Mouse (Mus musculus) urinary bladder, postnatal 10 days (tissue): ENCODE data around the gene Vps33a.
"Not testable (repeated sequence)": the region's sequence is repeated elsewhere in the genome, so short reads cannot be mapped to it uniquely, and the experiment has no call there.

Source experiments
- DNase-seq: peaks from one replicate; pipeline ENCODE4 v3.0.0; 2022; ENCODE audit warnings: low spot score

Gene Vps33a

DNA sequence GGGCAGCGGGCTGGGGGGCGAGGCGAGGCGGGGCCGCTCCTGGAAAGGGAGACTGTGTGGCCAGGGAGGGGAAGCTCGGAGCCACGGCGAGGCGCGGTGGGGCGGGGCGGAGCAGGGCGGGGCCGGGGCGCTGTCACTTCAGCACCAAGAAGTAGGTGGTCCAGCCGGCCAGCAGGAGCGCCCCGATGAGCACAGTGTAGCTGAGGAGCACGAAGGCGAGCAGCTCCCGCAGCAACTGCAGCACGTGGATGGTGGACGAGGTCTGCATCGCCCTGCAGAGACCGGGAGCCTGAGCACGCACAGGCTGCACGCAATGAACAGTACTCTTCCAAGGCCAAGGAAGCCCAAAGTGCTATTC is 48.5 kb downstream of the Vps33a start:
- DNase-seq, result peak; percentile 41

DNA sequence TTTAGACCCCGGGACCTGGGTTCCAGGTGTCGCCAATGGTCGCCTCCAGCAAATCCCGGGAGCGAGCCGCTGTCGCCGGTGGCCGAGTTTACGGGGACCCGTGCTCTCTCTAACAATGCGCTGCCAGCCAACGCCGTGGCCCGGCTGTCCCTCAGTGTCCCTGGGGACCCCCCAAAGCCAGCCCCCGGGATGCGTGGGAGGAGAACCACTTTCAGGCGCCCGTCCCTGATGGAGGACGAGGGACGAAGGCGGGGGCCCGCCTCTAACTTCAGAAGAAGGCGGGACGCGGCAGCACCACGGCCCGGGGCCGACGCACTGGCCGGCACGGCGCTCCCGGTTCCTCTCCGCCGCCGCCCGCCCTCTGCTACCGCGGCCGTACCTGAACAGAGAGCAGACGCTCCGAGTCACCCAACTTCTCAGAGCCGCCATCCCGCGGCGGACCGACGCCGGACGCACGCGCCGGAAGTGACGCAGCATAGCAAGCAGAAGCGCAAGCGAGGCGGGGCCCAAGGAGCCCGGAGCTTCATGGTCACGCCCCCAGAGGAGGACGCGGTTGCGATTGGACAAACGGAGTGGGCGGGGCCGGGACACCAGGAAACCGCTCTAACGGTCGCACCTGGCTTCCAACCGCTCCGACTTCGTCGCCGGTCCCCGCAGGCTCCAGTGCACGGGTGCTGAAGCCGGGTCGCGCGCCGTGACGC is 49.0 kb downstream of the Vps33a start, which contains the start of gene Diablo:
Gene Diablo, minus strand, starts transcription at position 485 of the 701 bp plus-strand sequence.
- DNase-seq, result peak; percentile 92

DNA sequence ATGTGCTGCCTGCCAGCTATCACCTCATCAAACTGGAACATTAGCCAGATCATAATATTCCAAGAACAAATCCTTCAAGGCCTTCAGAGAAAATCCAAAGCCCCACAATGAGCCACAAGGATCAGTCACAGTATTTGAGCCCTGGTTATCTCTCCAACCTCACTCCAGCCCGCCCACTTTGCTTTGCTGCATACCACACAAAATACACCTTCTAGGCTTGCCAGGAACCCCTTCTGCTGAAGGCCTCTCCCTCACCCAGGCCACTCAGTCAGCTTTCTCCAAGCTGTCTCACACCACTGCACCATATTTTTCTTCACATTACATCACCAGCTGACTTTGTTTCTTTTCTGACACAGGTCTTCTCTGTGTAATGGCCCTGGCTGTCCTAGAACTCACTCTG is 50.7 kb downstream of the Vps33a start:
- DNase-seq, result no peak

DNA sequence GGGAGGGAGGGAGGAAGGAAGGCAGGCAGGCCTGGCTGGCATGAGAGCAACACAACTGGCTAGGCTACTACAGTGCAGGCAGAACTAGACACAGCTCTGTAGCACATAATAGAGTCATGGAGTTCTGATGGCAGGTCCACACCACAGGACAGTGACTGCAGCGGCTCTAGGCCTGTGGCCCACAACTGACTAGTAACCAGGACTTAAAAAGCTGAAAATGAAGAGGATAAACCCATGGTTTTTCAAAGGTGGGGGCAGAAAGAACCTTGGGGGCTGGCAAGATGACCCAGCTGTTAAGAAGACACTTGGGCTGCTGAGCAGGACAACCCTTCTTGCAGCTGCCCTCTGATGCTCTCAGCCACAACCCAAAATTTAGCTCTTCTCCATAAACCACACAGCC is 51.2 kb downstream of the Vps33a start:
- DNase-seq, result no peak

DNA sequence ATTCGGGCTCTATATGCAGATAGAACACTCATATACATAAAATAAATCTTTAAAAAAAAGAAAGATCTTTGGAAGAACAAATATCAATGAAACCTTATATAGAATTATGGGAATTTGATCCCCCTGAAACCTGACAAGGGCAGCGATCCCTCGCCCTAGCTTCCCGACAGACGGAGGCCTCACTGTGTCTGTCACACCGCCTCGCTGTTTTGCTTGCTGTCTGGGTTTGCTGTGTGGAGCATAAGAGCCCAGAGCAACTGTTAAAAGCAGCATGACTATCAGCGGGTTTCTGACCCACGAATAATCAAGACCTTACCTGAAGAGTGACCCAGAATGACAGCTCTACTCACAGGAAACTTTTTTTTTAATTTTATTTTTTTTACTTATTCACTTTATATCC is 52.2 kb downstream of the Vps33a start:
- no peak for DNase-seq

DNA sequence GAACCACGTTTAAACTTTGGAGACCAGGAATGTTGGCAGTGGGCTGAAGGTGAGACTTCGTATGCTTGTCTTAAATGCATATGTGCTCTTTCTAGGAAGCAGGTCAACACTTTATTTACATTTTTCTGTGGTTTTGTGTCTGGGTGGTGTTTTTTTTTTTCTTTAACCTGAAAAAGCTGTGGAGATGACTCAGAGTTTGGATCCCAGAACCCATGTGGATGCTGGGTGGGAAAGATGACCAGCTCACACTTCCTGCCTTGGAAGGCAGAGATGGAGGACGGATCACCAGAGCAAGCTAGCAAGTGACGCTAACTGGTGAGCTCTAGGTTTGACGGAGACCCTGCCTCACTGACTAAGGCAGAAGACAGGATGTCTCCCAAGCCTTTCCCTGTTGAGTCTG is 58.0 kb downstream of the Vps33a start:
- DNase-seq, result no peak

DNA sequence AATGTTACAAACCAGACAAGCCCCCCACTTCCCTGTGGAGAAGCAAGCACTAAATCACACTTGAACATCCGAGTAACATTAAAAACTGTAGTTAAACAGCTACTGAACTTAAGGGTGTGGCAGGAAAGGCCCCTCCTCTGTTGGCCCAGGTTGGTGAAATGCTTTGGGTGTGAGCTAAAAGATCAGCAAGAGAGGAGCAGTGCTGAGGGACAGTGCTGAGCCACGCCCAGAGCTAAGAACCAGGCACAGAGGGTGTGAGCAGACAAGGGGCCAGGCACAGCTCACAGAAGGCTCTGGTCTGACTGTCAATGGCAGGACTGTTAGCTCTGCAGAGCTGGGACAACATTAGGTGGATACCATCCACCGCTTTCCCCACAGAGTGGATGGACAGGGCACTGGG is 60.7 kb downstream of the Vps33a start:
- DNase-seq, result no peak

DNA sequence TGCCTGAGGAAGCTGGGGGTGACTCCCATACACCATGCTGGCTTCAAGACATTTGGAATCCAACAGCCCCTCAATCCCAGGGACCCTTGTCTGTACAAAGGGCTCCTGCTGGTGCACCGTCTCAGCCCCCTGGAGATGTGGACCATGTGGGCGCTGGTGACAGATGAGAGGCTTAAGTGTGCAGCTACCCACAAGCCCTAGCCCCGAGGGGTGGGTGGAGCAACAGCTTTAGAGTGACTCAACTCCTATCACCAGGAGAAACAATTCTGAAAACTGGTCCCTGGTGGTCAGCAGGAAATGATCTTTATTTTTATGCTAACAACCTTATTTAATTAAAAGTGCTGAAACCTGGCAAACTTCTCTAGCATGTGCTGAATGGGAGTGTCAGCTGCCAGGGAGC is 61.4 kb downstream of the Vps33a start:
- not testable (repeated sequence) for DNase-seq

DNA sequence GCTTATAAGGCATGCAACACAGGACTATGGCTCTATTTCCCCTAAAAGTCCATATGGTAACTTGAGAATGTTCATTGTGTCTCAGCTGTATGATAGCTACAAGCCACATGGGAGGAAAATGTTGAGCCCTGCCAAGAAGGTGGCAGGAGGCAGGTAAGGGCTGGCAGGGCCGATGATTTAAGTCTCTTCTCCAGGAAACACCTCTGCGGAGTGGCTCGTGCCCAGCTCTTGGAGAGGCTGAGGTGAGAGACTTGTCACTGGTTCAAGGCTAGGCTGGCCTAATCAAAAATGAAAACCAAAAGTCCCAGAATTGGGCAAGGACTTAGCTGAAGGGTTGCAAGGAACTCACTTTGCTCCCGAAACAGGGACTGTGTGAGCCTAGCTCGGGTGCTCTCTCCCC is 62.7 kb downstream of the Vps33a start, which contains the start of gene B3gnt4:
Gene B3gnt4, plus strand, starts transcription at position 301 of the 400 bp plus-strand sequence.
- DNase-seq, result no peak

DNA sequence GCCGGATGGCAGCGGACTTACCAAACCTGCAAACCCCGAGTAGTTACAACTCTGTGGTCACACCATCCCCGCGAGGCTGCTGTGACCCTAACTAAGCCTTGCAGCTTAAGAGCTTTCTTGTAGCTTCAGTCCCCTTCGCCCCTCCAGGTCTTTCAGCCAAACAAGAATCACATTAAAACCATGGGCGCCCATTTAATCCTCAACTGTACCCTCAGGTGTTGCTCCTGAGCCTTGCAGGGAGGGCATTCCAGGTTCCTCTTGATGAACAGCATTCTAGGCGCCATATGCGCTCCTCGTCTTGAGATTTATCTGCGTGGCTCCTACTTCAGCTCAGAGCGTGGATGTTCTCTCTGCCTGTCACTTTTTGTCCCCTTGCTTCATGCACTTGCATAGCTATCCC is 63.9 kb downstream of the Vps33a start:
- no peak for DNase-seq

DNA sequence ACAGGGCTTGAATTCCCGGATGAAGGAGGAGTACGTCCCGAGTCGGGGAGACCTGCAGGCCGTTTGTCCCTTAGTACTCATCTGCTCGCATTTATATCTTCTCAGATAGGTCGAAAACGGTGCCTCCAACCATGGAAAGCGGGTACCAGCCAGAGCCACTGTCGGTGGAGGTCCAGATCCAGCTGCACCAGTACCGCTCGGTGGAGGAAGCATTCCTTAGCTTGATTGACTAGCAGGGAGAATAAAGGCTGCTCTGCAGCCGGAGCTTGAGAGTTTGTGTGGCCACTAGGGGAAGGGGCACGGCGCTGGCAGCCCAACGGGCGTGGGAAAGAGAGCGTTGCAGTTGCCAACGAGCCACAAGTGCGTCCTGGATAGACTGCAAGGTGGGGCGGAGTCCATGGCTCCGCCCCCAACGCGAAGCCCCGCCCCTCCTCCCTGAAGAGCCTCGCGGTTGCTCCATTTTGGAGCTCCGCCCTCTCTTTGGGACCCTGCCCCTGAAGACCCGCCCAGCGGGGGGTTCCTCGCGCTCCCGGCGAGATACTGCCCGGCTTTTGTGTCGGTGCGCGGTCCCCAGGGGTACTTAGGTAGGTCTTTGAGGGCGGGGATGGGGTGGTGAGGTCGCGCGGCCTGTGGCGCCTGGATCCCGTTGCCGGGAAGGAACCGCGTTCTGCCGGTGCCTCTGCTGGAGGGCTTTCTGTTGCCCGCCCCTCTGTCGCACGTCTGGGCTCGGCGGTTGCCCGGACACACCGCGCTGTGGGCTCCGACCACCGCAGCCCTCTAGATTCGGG is 64.7 kb downstream of the Vps33a start:
- no peak for DNase-seq

DNA sequence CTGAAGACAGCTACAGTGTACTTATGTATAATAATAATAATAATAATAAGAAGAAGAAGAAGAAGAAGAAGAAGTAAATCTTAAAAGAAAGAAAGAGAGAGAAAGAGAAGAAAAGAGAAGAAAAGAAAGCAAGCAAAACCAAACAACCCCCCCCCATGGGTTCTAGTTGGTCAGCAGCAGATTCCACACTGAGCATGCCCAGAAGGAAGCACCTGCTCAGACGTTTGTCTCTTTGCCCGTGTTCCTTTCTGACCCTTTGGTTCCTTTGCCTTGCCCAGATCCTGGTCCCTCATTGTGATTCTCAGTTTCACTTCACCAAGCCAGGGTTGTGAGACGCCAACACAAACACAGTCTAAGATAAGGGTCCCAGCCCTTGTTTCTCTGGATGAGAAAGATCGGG is 70.9 kb downstream of the Vps33a start:
- DNase-seq, result no peak

DNA sequence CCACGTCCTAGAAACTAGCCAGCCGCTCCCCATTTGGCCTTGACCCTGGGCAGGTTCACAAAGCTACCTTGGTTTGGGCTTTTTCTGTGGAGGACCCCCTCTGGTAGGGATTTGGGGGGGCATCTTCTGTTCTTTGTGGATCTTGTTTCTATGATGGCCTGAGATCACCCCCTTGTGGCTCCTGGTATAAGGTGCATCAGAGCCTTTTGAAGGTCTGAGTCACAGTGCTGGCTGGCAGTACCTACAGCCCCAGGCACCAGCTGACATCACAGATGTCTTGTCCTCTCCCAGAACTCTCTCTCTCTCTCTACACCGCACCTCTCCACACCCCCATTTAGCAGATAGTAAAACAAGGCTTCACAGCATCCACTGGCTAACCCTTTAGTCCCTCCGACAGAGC is 73.1 kb downstream of the Vps33a start:
- no peak for DNase-seq

DNA sequence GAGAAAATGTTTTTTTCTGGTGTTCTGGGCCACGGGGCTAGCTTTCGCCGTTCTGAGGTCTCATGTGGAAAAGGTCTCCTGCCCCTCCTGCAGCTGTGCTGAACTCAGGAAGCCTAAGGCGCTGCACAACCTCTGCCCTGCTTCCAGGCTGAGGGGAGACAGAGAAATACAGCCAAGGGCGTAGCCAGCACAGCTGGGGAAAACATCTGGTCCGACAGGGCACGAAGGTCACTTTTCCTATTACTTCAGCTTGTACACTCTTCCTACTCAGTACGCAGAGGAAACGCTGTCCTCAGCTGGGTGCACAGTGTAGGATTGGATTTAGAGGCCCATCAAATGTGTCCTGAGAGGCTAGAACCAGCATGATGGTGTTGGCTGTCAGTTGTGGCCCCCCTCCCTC is 82.9 kb downstream of the Vps33a start:
- no peak for DNase-seq

DNA sequence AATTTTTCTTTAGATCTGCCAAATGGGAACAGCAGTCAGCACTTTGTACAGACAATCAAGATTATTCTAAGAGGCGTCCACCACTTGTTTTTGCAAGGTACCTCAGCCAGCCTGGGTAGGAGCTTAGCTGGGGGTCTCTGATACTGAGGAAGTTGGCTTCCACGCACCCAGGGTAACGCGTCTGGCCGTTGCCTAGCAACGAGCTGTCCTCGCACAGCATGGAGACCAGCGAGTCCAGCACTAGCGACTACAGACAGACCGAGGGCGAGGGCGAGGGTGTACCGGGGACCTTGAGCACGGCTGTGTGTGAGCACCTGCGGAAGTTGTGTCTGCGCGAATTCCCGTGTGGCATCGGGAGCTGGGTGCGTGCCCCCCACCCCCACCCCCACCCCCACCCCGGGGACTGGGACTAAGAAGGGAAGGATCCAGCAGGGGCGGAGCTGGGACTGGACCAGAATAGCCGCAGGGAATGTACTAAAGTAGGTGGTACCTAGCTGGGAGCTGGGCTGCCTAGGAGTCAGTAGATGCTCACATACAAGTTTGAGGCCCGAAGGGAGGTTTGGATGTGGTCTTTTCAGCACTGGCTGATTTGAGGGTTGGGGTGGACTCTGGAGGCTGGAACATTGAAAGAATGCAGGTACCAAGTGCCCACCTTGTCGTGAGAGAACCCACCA is 83.6 kb downstream of the Vps33a start, which contains the start of the genes Lrrc43 and Il31:
Gene Lrrc43, plus strand, starts transcription at position 194 of the 674 bp plus-strand sequence.
Gene Il31, minus strand, starts transcription at position 378 of the 674 bp plus-strand sequence.
- no peak for DNase-seq

DNA sequence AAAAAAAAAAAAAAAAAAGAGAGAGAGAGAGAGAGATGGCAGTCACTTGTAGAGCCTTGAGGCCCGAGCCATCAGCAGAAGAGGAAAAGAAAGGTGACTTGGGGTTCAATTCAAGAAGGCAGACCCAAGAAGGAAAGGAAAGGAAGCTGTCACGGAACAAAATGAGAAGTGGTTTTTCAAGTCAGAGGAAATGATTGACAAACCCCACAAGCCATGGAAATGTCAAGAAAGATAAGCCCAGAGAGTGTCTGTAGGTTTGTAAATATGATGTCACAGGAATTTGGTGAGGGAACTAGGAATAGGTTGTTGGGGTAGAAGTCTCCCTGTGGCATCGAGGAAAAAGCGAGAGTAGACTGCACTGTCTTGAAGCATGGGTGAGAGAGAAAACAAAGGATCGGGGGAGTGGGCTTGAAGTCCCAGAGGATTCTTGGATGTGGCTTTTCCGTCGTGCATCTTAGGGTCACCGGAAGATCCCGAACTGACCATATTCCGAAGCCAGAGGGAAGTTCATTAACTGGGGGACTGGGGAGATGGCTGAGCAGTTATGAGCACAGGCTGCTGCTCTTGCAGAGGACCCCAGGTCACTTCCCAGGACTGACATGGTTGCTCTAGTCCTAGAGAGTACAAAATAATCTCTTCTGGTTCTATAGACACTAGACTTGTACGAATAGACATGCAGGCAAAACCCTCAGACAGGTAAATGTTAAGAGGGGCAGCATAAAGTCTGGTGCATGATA is 85.0 kb downstream of the Vps33a start:
- DNase-seq, result no peak
